Mouse (Mus musculus): ENCODE measurements around the gene Ppt2. TPM values are rescaled to one million over a fixed set of nuclear protein-coding genes. Genes with fewer than 3 reads are reported as not detected.

Gene Ppt2
- total and polyA plus RNA-seq, 3 experiments: 5.5 to 35.1 (median 17.1) TPM

DNA sequence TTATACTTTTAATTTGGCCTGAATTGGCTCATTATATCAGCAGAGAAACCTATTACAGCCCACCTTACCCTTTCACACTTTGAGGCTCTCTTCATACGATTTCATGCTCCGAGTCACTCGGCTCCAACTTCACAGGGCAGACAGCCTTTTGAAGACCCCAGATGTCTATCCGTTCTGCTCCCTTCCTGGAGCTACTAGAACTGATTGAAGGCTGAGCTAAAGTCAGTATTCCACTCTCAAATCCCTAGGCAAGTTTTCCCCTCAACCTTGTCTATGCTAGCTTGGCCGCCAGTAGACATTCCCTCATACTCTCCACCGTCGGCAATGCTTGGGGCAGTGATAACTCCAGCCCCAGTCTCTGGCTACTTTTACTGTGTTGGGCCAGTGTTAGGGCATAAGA lies 39.1 kb downstream of the Ppt2 start:
- no peak for ATAC-seq (ENCODE audit: extremely low read depth, insufficient number of reproducible peaks, low FRiP score, poor library complexity, severe bottlenecking)
- peak overlapping the region; percentile 74 for H3K4me3 ChIP-seq (ENCODE audit: low read depth, low read length)
- TF ChIP-seq TAL1 (conservative IDR thresholded peaks at IDR 0.05; ENCODE audit: low read depth, low read length): no peak
- no peak for TF ChIP-seq POLR2AphosphoS5 (IDR thresholded peaks at IDR 0.05; ENCODE audit: insufficient replicate concordance, low read depth, low read length)
- no peak for TF ChIP-seq GATA2 (IDR thresholded peaks at IDR 0.05; ENCODE audit: borderline replicate concordance, low read depth, low read length)
- TF ChIP-seq GATA1 (IDR thresholded peaks at IDR 0.05; ENCODE audit: borderline replicate concordance, low read length): no peak
- no peak for TF ChIP-seq CTCF (IDR thresholded peaks at IDR 0.05; ENCODE audit: low read depth, low read length)
- peaks cover 2% of the 10 kb centered on the region; the same call in 1 of the 2 replicates for H3K27me3 ChIP-seq (ENCODE audit: insufficient read depth, low read length)
- peaks cover 65% of the 10 kb centered on the region for H3K4me1 ChIP-seq (ENCODE audit: insufficient read depth, low read depth, low read length)
- peaks cover 18% of the 10 kb centered on the region for H3K36me3 ChIP-seq (replicated peaks)
- no peaks in the 10 kb centered on the region for H3K9me3 ChIP-seq (replicated peaks)
- no peak for DNase-seq (ENCODE audit: low spot score)

GRCm38 (mm10) chr17:34588767-34589166 lies 39.5 kb downstream of the Ppt2 start:
- H3K4me3 ChIP-seq (ENCODE audit: low read depth, low read length): peak overlapping the region; percentile 74; the same call in 1 of the 2 replicates
- peaks cover 14% of the 10 kb centered on the region for H3K36me3 ChIP-seq (replicated peaks)
- H3K27me3 ChIP-seq (ENCODE audit: insufficient read depth, low read length): peaks cover 4% of the 10 kb centered on the region; the same call in 1 of the 2 replicates
- H3K4me1 ChIP-seq (ENCODE audit: insufficient read depth, low read depth, low read length): peaks cover 61% of the 10 kb centered on the region
- no peak for DNase-seq (ENCODE audit: low spot score)
- TF ChIP-seq TAL1 (conservative IDR thresholded peaks at IDR 0.05; ENCODE audit: low read depth, low read length) (no peak), POLR2AphosphoS5 (IDR thresholded peaks at IDR 0.05; ENCODE audit: insufficient replicate concordance, low read depth, low read length) (no peak), CTCF (IDR thresholded peaks at IDR 0.05; ENCODE audit: low read depth, low read length) (no peak), GATA1 (IDR thresholded peaks at IDR 0.05; ENCODE audit: borderline replicate concordance, low read length) (no peak), GATA2 (IDR thresholded peaks at IDR 0.05; ENCODE audit: borderline replicate concordance, low read depth, low read length) (no peak)
- ATAC-seq (ENCODE audit: extremely low read depth, insufficient number of reproducible peaks, low FRiP score, poor library complexity, severe bottlenecking): no peak
- no peaks in the 10 kb centered on the region for H3K9me3 ChIP-seq (replicated peaks)

GRCm38 (mm10) chr17:34587814-34588213 lies 40.5 kb downstream of the Ppt2 start:
- H3K9me3 ChIP-seq (replicated peaks): no peaks in the 10 kb centered on the region
- peaks cover 11% of the 10 kb centered on the region for H3K27me3 ChIP-seq (ENCODE audit: insufficient read depth, low read length)
- peaks cover 8% of the 10 kb centered on the region for H3K36me3 ChIP-seq (replicated peaks)
- H3K4me1 ChIP-seq (ENCODE audit: insufficient read depth, low read depth, low read length): peaks cover 51% of the 10 kb centered on the region
- TF ChIP-seq GATA1 (IDR thresholded peaks at IDR 0.05; ENCODE audit: borderline replicate concordance, low read length) (no peak), CTCF (IDR thresholded peaks at IDR 0.05; ENCODE audit: low read depth, low read length) (no peak)
- no peak for DNase-seq (ENCODE audit: low spot score)
- ATAC-seq (ENCODE audit: extremely low read depth, insufficient number of reproducible peaks, low FRiP score, poor library complexity, severe bottlenecking): no peak
- peak overlapping the region; percentile 92 for H3K4me3 ChIP-seq (ENCODE audit: low read depth, low read length)

DNA sequence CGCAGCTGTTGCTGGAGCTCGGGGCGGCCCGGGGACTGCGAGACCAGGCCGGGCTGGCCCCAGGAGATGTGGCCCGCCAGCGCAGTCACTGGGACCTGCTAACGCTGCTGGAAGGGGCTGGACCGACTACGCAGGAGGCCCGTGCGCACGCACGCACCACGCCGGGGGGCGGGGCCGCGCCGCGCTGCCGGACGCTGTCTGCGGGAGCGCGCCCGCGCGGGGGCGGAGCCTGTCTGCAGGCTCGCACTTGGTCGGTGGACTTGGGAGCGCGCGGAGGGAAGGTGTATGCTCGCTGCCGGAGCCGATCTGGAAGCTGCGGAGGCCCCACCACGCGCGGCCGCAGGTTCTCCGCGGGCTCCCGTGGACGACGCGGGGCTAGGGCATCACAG lies 40.9 kb downstream of the Ppt2 start:
- Histone ChIP-seq H3K4me1 (ENCODE audit: insufficient read depth, low read depth, low read length) (peaks cover 48% of the 10 kb centered on the region), H3K36me3 (replicated peaks) (peaks cover 8% of the 10 kb centered on the region), H3K27me3 (ENCODE audit: insufficient read depth, low read length) (peaks cover 15% of the 10 kb centered on the region), H3K9me3 (replicated peaks) (no peaks in the 10 kb centered on the region), H3K4me3 (ENCODE audit: low read depth, low read length) (peak overlapping the region; percentile 92)
- DNase-seq (ENCODE audit: low spot score) (peak; percentile 91), ATAC-seq (ENCODE audit: extremely low read depth, insufficient number of reproducible peaks, low FRiP score, poor library complexity, severe bottlenecking) (no peak)
- TF ChIP-seq TAL1 (conservative IDR thresholded peaks at IDR 0.05; ENCODE audit: low read depth, low read length) (no peak), GATA2 (IDR thresholded peaks at IDR 0.05; ENCODE audit: borderline replicate concordance, low read depth, low read length) (no peak), CTCF (IDR thresholded peaks at IDR 0.05; ENCODE audit: low read depth, low read length) (no peak), GATA1 (IDR thresholded peaks at IDR 0.05; ENCODE audit: borderline replicate concordance, low read length) (no peak), POLR2AphosphoS5 (IDR thresholded peaks at IDR 0.05; ENCODE audit: insufficient replicate concordance, low read depth, low read length) (no peak)

DNA sequence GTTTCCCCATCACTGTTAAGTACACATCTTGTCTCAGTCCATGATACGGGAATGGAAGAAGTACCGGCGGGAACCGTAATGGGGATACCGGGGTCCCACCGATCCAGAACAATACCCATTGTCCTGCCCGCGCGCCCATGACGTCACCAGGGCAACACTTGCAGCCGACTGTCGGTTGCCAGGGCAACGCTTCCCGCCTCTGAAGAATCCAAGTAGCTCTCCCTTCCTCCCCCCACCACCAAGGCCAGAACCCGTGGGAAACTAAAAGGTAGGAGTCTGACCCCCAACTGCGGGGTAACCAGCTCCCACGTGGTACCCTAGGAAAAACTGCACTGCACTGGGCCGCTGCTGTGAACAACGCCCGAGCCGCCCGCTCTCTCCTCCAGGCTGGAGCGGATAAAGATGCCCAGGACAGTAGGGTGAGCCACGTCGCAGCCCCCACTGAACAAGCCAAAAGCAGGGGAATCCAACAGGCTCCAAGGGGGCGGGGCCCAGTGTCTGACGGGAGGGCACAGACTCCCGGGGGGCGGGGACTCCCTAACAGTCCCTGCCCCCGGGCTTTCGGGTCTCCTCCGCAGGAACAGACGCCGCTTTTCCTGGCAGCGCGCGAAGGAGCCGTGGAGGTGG lies 41.4 kb downstream of the Ppt2 start:
- Histone ChIP-seq H3K27me3 (ENCODE audit: insufficient read depth, low read length) (peaks cover 20% of the 10 kb centered on the region), H3K36me3 (replicated peaks) (peaks cover 8% of the 10 kb centered on the region), H3K9me3 (replicated peaks) (no peaks in the 10 kb centered on the region), H3K4me3 (ENCODE audit: low read depth, low read length) (peak overlapping the region; percentile 92), H3K4me1 (ENCODE audit: insufficient read depth, low read depth, low read length) (peaks cover 48% of the 10 kb centered on the region)
- DNase-seq (ENCODE audit: low spot score): peak; percentile 83
- ATAC-seq (ENCODE audit: extremely low read depth, insufficient number of reproducible peaks, low FRiP score, poor library complexity, severe bottlenecking): peak; percentile 15; the same call in 1 of the 2 replicates
- no peak for TF ChIP-seq POLR2AphosphoS5 (IDR thresholded peaks at IDR 0.05; ENCODE audit: insufficient replicate concordance, low read depth, low read length)
- no peak for TF ChIP-seq GATA1 (IDR thresholded peaks at IDR 0.05; ENCODE audit: borderline replicate concordance, low read length)
- no peak for TF ChIP-seq GATA2 (IDR thresholded peaks at IDR 0.05; ENCODE audit: borderline replicate concordance, low read depth, low read length)
- no peak for TF ChIP-seq TAL1 (conservative IDR thresholded peaks at IDR 0.05; ENCODE audit: low read depth, low read length)
- TF ChIP-seq CTCF (IDR thresholded peaks at IDR 0.05; ENCODE audit: low read depth, low read length): no peak

DNA sequence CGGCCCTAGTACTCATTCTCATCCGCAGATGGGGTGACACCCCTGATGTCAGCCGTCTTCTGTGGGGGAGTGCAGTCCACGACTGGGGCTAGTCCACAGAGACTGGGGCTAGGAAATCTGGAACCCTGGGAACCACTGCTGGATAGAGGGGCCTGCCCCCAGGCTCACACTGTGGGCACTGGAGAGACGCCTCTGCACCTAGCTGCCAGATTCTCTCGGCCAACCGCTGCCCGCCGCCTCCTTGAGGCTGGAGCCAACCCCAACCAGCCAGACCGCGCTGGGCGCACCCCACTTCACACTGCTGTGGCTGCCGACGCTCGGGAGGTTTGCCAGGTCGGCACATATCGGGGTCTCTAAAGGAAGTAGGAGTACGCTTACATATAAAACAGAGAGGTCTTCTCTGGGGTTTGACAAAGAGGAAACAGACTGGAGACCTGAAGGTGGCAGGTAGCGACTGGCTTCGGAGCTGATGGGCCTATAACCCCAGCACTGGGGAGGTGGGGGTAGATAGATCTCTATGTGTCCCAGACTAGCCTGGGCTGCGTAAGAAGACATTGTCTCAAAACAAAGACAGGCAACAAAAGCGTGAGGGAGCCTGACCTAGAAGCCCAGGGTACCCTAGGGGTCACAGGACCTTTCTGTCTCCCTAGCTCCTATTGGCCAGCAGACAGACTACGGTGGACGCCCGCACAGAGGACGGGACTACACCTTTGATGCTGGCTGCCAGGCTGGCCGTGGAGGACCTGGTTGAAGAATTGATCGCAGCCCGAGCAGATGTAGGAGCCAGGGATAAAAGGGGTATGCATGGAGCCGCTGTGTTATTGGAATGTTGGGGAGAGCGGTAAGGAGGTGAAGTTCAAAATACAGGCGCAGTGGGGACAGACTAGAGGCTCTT lies 42.2 kb downstream of the Ppt2 start:
- Histone ChIP-seq H3K27me3 (ENCODE audit: insufficient read depth, low read length) (peaks cover 27% of the 10 kb centered on the region), H3K4me1 (ENCODE audit: insufficient read depth, low read depth, low read length) (peaks cover 43% of the 10 kb centered on the region)
- no peak for ATAC-seq (ENCODE audit: extremely low read depth, insufficient number of reproducible peaks, low FRiP score, poor library complexity, severe bottlenecking)

More for the DNA sequence above, 42.2 kb downstream of the Ppt2 start:
- Histone ChIP-seq H3K4me3 (ENCODE audit: low read depth, low read length) (peak overlapping the region; percentile 92; the same call in 1 of the 2 replicates), H3K36me3 (replicated peaks) (peaks cover 7% of the 10 kb centered on the region), H3K9me3 (replicated peaks) (no peaks in the 10 kb centered on the region)
- TF ChIP-seq CTCF (IDR thresholded peaks at IDR 0.05; ENCODE audit: low read depth, low read length) (no peak), TAL1 (conservative IDR thresholded peaks at IDR 0.05; ENCODE audit: low read depth, low read length) (no peak), POLR2AphosphoS5 (IDR thresholded peaks at IDR 0.05; ENCODE audit: insufficient replicate concordance, low read depth, low read length) (no peak), GATA2 (IDR thresholded peaks at IDR 0.05; ENCODE audit: borderline replicate concordance, low read depth, low read length) (no peak), GATA1 (IDR thresholded peaks at IDR 0.05; ENCODE audit: borderline replicate concordance, low read length) (no peak)
- DNase-seq (ENCODE audit: low spot score): no peak
